Mouse (Mus musculus) adrenal gland, postnatal 25 days (tissue): ENCODE measurements at regions not wholly inside any gene's neighbourhood (a gene's known extent, or its start where the extent isn't known, plus 50 kb on each side); places are given as distances from the start of the nearest gene placed in this dataset.

Experiments
- DNase-seq: peaks from one replicate; pipeline ENCODE4 v3.0.0; 2021; ENCODE audit warnings: mixed read lengths

GRCm38 (mm10) chr9:82728652-82729051 is 100.7 kb upstream of the Irak1bp1 start:
- DNase-seq: no peak

GRCm38 (mm10) chr9:82729646-82730045 is 99.7 kb upstream of the Irak1bp1 start:
- no peak for DNase-seq

GRCm38 (mm10) chr9:82733024-82733585 is 96.2 kb upstream of the Irak1bp1 start:
- no peak for DNase-seq

GRCm38 (mm10) chr9:82734959-82735358 is 94.4 kb upstream of the Irak1bp1 start:
- DNase-seq: no peak

- no peak for DNase-seq
These were observed 69.4 kb upstream of the Irak1bp1 start for GRCm38 (mm10) chr9:82759979-82760378.

DNA sequence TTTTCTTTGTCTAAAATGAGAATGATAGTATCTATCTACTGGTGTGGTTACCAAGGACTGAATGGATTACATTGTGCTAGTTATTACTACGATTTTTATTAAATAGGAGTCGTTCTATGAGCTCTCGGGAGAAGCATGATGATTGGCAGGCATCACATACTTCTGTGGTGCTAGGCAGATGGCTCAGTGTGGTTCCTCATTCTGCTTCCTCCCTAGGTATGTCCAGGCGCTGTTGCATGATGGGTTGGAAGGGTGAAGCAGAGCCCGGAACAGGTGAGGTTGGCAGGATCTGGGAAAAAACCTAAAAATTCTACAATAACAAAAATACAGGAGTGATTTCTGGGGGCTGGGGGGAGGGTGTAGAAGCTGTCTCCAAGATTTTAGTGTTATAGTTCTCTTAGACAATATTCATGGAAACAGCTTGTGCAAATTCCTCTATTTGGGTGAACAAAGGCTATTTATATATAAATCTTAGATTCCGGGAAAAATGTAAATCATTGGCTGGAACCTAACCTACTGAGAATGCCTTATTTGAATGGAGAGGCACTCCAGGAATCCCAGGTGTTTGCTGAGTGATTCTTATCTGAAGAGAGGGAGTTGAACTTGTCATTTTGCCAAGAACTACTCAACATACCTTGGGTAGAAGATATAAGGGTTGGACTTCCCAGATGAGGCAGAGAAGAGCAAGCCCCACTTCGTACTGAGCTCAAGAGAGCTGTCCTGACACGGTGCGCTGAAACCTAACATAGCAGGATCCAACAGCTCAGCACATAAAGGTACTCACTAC is 68.5 kb upstream of the Irak1bp1 start:
- DNase-seq: no peak

DNA sequence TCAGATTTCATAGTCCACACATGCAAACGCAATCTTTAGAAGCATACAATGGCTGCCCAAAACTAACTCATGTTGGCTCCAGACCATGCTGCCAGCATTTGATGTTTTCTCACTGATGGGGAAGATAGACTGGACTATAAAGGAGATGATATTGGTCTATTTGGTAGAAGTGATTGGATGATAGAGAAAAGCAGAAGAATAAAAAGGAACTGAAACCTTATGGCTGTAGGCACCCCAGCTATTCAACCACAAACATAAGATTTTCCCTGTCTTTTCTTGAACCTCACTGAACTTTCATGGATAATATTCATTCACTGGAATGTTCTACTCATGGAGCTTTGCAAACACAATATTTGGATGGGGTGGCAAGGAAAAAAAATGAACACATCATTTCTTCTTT is 65.7 kb upstream of the Irak1bp1 start:
- DNase-seq: no peak
